Mouse (Mus musculus) olfactory bulb, adult 2 months (tissue): ENCODE data around the gene Rnaseh1.

Source experiments
- CTCF ChIP-seq: fragments of 200-500 bp; IDR thresholded peaks from 2 replicates; pipeline ENCODE4 v1.5.1; 2012; ENCODE audit warnings: low read depth, mild to moderate bottlenecking, low read length, moderate library complexity; ENCODE audit not compliant: insufficient read depth
- POLR2A ChIP-seq: fragments of 200-500 bp; IDR thresholded peaks from 2 replicates; pipeline ENCODE4 v1.6.1; 2012; ENCODE audit warnings: mild to moderate bottlenecking, low read depth, low read length, moderate library complexity; ENCODE audit not compliant: insufficient read depth

DNA sequence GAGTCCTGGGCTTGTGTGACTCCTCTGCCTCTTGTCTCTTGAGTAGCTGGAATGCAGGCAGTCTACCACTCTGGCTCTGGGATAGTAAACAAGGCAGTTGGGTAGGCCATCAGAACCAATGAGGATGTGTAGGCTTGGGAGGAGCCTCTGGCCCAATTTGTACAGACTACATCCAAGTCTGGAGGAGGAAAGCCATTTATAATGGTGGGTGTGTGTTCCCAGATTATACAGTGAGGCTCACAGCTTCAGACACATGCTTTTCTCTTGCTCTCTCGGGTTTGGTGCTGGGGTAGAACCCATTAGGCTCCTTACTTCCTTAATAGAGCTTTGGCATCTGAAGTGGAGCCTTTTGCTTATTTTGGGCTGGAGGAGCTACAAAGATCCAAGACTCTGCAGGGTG, 35.3 kb downstream of the Rnaseh1 start:
- TF ChIP-seq CTCF (no peak), POLR2A (no peak)
